Mouse (Mus musculus): ENCODE measurements at regions not wholly inside any gene's neighbourhood (a gene's known extent, or its start where the extent isn't known, plus 50 kb on each side); places are given as distances from the start of the nearest gene placed in this dataset.

DNA sequence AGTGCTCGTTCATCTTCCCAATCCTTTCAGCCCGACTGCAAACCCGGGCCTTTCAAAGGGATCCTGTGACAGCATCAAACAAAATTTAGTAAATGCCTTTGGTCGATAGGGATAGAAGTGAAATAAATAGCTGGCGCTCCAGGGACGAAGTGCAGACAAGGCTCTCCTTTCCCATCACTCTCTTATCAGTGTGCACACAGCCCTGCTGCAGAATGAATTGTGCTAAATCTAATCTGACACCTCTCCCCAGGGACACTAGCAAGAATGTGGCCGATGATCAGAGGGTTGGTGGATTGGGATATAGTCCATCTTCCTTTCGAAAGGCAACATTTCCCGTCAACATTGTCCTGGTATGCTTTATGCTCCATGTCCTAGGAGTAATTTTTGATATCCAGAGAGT is 1372.9 kb upstream of the Tenm4 start:
- no peak for DNase-seq

- no peak for DNase-seq
Observed at GRCm38 (mm10) chr7:94841197-94841596, 1329.8 kb upstream of the Tenm4 start.

GRCm38 (mm10) chr7:94851360-94851759 is 1319.7 kb upstream of the Tenm4 start:
- DNase-seq: no peak

GRCm38 (mm10) chr7:94856636-94857035 is 1314.4 kb upstream of the Tenm4 start:
- DNase-seq: no peak

DNA sequence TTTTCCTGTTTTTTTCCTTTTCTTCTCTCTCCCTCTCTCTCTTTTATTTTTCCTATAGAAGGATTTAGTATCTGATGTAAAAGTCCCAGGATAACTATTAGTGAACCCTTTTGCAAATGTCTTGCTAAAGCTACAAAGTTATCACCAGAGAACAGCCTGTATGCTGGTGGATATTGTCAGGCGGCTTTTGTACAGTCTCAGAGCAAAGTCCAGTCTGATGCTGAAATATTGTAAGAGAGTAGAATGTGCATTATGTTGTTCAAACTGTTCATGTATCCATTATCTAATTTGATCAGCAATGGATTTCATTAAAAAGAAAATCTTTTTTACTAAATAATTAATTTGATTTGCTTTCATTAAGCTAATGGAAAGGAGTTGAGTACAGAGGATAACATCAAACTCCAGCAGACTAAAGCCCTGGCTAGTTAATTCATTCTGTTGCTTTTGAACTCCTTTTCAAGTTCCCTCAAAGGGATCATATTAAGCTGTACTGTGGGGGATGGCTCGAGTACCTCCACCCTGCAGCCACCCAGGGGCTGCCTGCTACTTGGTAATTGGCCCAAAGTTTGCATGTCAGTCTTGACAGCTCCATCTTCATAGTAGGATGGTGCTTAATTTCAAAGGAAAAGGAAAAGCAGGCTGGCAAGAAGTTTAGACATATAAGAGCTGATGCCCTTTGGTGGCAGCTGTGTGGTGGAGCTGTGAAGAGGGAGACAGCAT is 1280.2 kb upstream of the Tenm4 start:
- no peak for DNase-seq

GRCm38 (mm10) chr7:94898088-94898487 is 1273.0 kb upstream of the Tenm4 start:
- DNase-seq: no peak

DNA sequence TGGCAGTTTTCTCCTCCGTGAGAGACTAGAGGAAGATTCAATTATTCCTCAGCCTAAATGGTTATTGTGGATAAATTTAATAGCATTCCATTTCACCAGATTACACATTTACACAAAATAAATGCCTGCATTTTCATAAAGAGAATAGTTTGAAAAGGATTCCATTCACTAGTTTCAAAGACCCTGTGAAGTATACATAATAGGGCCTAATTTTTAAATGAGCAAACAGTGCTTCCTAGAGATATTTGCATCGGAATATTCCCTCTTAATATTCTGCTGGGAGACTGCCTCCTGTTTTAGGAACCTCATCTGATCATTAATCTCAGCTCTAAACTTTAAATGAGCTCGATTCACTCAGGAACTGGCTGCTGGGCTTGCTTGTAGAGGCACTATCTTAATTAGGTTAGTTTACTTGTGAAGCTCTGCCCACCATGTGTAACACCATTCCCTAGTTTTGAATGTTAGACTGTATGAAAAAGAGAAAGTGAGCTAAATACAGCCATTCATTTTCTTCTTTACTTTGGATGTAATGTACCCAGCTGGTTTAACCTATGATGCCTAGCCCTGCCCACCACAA is 1244.4 kb upstream of the Tenm4 start:
- no peak for DNase-seq

DNA sequence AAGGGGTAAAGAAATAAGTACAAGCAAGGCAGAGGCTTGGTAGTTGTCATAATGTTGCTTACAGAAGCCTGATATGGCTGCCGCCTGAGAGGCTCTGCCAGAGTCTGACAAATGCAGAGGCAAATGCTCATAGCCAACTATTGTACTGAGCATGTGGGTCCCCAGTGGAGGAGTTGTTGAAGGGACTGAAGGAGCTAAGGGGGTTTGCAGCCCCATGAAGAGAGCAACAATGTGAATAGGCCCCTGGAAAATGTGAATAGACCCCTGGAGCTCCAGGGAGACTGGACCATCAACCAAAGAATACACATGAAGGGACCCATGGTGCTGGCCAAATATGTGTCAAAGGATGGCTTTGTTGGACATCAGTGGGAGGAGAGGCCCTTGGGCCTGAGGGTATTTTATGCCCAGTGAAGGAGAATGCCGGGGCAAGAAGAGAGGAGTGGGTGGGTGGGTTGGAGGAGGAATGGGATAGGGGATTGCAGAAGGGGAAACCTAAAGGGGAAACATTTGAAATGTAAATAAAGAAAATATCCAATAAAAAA is 1207.2 kb upstream of the Tenm4 start:
- DNase-seq: no peak

DNA sequence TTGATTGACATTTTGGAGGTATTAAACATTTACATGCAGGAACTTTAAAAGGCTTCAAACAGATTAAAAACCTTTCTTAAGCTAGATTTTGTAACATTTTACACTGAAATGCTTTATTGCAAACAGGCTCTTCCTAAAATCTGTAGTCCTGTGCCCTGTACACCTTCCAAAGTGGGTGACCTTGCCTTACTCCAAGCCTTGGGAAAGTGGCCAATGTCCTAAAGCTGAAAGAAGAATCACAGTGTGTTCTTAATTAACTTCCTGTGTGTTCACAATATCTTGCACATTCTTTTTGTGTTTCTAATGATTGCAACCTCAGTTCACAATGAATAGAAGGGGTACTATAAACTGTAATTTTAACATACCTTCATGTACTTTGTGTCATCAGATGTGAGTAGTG is 1203.4 kb upstream of the Tenm4 start:
- DNase-seq: peak; percentile 16 to 39

GRCm38 (mm10) chr7:94975037-94975775 is 1195.8 kb upstream of the Tenm4 start:
- DNase-seq: no peak

- DNase-seq: no peak
Observed at GRCm38 (mm10) chr7:94996258-94996657, 1174.8 kb upstream of the Tenm4 start.

GRCm38 (mm10) chr7:95004161-95004560 is 1166.9 kb upstream of the Tenm4 start:
- peak; percentile 13 to 32 for DNase-seq

- no peak for DNase-seq
Observed at GRCm38 (mm10) chr7:95005403-95005802, 1165.6 kb upstream of the Tenm4 start.

GRCm38 (mm10) chr7:95008896-95009430 is 1162.1 kb upstream of the Tenm4 start:
- peak; percentile 42 to 54 for DNase-seq

DNA sequence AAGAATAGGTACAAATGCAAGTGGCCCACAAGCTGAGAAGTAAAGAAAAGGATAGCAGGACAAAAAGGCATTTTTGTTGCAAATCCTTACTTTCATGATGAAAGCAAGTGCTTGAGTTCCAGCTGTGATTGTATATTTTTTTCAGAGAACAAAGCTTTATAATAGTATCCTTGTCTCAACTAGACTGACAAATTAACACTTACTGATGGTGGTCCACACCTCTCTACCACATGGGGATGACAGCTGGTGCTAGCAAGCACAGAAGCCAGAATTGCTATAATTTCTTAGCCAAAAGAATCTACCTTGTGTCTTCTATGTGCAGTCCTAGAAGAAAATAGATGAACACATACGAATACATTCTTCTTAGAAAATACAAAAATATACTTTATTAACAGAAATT is 1150.8 kb upstream of the Tenm4 start:
- DNase-seq: no peak

GRCm38 (mm10) chr7:95027915-95028810 is 1142.9 kb upstream of the Tenm4 start:
- DNase-seq: no peak

Measured in adrenal gland, postnatal 36 days (tissue).